Mouse (Mus musculus) forebrain, postnatal 0 days (tissue): ENCODE results near the gene Bdh1. TPM values are rescaled to one million over a fixed set of nuclear protein-coding genes. Genes with fewer than 3 reads are reported as not detected.
A peak's percentile ranks its signal among the peaks of the same experiment; 100 is the strongest.

Experiments used
- ATAC-seq: fragments of 200-750 bp; cut with Nextera tagmentation; 2 replicates; pipeline ENCODE4 v1.8.0; 2017; ENCODE audit warnings: mild to moderate bottlenecking, moderate library complexity
- DNase-seq: peaks from one replicate; pipeline ENCODE4 v3.0.0-alpha.2; 2015
- H3K27ac ChIP-seq: fragments of 300-500 bp; sonication (generic); 2 replicates; pipeline ENCODE4 v1.5.1; 2014; ENCODE audit warnings: low read depth, mild to moderate bottlenecking, antibody characterized with exemption, low read length, moderate library complexity, mixed read lengths
- H3K27me3 ChIP-seq: fragments of 300-500 bp; sonication (generic); 2 replicates; pipeline ENCODE4 v1.6.1; 2014; ENCODE audit warnings: mild to moderate bottlenecking, low read length, mixed read lengths; ENCODE audit not compliant: insufficient read depth
- H3K36me3 ChIP-seq: fragments of 300-500 bp; sonication (generic); 2 replicates; pipeline ENCODE4 v1.6.1; 2014; ENCODE audit warnings: mild to moderate bottlenecking, moderate library complexity; ENCODE audit not compliant: insufficient read depth
- H3K4me1 ChIP-seq: fragments of 300-500 bp; sonication (generic); 2 replicates; pipeline ENCODE4 v1.6.1; 2014; ENCODE audit warnings: antibody characterized with exemption; ENCODE audit not compliant: insufficient read depth
- H3K4me2 ChIP-seq: fragments of 300-500 bp; sonication (generic); 2 replicates; pipeline ENCODE4 v1.6.1; 2014; ENCODE audit warnings: low read depth, mild to moderate bottlenecking, moderate library complexity
- H3K4me3 ChIP-seq: fragments of 300-500 bp; sonication (generic); 2 replicates; pipeline ENCODE4 v1.5.1; 2014; ENCODE audit warnings: low read depth, low read length, mixed read lengths
- H3K9ac ChIP-seq: fragments of 300-500 bp; sonication (generic); 2 replicates; pipeline ENCODE4 v1.6.1; 2014; ENCODE audit warnings: mild to moderate bottlenecking
- H3K9me3 ChIP-seq: fragments of 300-500 bp; sonication (generic); 2 replicates; pipeline ENCODE4 v1.6.1; 2016; ENCODE audit warnings: low read length
- CTCF ChIP-seq: sonication (generic); IDR thresholded peaks from 2 replicates; pipeline ENCODE4 v1.5.1; 2016; ENCODE audit warnings: antibody characterized with exemption, control low read depth, low read depth
- WGBS: fragments of 180-500 bp; shearing (Covaris S2); extraction: QIAGEN DNeasy Blood & Tissue Kit; methylation state at CpG from one replicate; pipeline ENCODE4 v1.1.7; 2014; 5-methylcytosine and 5-hydroxymethylcytosine counted together
- polyA plus RNA-seq: library from polyadenylated mRNA; unstranded; fragments of >200 nt; fragmentation: Nextera tagmentation; extraction: Ambion mirVana; gene quantifications from 2 replicates; pipeline ENCODE4 v1.2.1, GENCODE M21; 2015
- total RNA-seq: library from RNA; depleted of rRNA; stranded (reverse); fragments of >200 nt; gene quantifications from 2 replicates; pipeline ENCODE4 v1.2.3, GENCODE M21; 2014

Gene Bdh1
- total and polyA plus RNA-seq, 2 experiments from 2014 or later, result 96.1 to 137 TPM

DNA sequence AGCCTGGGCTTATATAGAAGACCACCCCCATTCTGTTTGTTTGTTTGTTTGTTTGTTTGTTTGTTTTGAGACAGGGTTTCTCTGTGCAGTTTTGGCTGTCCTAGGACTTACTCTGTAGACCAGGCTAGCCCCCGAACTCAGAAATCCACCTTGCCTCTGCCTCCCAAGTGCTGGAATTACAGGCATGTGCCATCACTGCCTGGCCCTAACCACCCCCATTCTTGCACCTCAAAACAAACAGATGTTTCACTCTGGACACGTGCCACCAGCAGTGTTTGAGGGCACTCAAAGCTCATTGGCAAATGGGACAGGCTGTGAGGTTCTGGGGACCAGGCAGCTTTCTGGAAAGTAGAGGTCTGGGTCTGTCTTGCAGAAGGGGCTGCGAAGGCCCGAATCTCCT lies 18.1 kb upstream of the Bdh1 start:
- no peak overlapping the region for H3K4me3 ChIP-seq
- H3K36me3 ChIP-seq, result no peaks in the 10 kb centered on the region
- no peaks in the 10 kb centered on the region for H3K27me3 ChIP-seq
- H3K9me3 ChIP-seq, result no peaks in the 10 kb centered on the region
- TF ChIP-seq CTCF, result no peak
- DNase-seq (no peak), ATAC-seq (no peak)
- no peaks in the 10 kb centered on the region for H3K4me1 ChIP-seq
- 90% methylated on average over 4 of the region's 4 CpGs for WGBS
- no peak overlapping the region for H3K27ac ChIP-seq
- H3K4me2 ChIP-seq, result no peak overlapping the region
- no peak overlapping the region for H3K9ac ChIP-seq

DNA sequence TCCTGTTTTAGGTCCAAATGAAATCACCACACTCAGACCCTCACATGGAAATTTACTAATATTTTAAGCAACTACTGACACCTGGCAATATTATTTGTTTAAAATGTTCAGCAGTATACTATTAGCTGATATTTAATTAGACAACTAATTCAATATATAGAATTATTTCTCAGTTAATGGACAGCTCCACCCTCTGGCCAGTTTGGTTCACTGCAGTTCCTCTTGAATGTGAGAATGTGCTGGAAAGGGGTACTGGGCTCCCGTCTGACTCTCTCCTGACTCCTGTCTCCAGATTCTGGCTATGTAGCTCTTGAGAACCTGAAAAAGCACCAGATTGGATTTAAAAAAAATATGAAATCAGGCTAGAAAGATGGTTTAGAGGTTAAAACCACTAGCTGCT lies 17.0 kb upstream of the Bdh1 start:
- no peak overlapping the region for H3K4me3 ChIP-seq
- H3K27ac ChIP-seq, result no peak overlapping the region
- peak; percentile 32 for TF ChIP-seq CTCF
- no peaks in the 10 kb centered on the region for H3K9me3 ChIP-seq
- DNase-seq, result no peak
- 62% methylated on average over 1 of the region's 1 CpGs for WGBS
- no peak overlapping the region for H3K4me2 ChIP-seq
- H3K4me1 ChIP-seq, result no peaks in the 10 kb centered on the region
- ATAC-seq, result no peak
- no peak overlapping the region for H3K9ac ChIP-seq
- no peaks in the 10 kb centered on the region for H3K27me3 ChIP-seq
- H3K36me3 ChIP-seq, result no peaks in the 10 kb centered on the region

DNA sequence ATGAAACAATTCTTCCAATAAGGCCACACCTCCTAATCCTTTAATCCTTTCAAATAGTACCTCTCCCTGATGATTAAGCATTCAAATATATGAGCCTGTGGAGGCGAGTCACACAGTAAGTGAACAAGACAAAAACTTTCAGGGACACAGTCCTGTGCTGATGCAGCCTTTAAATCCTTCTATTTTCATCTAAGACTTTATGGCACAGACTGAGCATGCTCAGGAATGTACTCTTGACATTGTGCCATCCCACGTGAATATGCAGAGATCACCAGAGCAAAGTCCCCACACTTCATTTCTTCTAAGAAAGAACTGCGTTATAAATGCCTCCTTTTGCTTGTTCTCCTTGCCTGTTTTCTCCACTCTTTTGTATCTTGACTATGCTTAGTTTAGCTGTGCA lies 14.2 kb upstream of the Bdh1 start:
- H3K27me3 ChIP-seq, result no peaks in the 10 kb centered on the region
- no peak for DNase-seq
- WGBS, result 43% methylated on average over 3 of the region's 3 CpGs
- H3K9me3 ChIP-seq, result no peaks in the 10 kb centered on the region
- TF ChIP-seq CTCF, result no peak
- no peaks in the 10 kb centered on the region for H3K4me1 ChIP-seq
- no peak overlapping the region for H3K4me3 ChIP-seq
- no peak for ATAC-seq
- H3K9ac ChIP-seq, result no peak overlapping the region
- no peaks in the 10 kb centered on the region for H3K36me3 ChIP-seq
- no peak overlapping the region for H3K4me2 ChIP-seq
- no peak overlapping the region for H3K27ac ChIP-seq

DNA sequence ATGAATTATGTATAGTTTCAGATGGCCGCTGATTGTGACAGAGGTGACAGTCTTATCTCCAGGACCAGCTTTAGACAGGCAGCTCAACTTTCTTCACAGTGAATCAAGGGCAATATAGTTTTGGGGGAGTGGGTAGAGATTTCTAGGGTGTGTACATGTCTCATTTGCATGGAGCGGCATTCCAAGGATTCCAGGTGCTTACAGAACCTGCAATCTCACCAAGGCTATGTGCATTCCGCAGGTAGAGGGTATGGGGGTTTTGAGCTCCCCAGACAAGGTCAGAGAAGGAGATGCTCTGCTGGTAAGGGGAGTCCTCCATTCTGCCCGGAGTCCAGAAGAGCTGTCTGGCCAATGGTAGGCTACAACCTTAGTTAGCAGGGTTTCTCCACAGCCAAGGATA lies 11.1 kb upstream of the Bdh1 start:
- 85% methylated on average over 4 of the region's 4 CpGs for WGBS

GRCm38 (mm10) chr16:31412321-31412720 lies 9.8 kb upstream of the Bdh1 start:
- Histone ChIP-seq H3K27ac (no peak overlapping the region), H3K4me3 (no peak overlapping the region), H3K9ac (no peak overlapping the region), H3K4me1 (no peaks in the 10 kb centered on the region), H3K36me3 (no peaks in the 10 kb centered on the region), H3K4me2 (no peak overlapping the region), H3K27me3 (no peaks in the 10 kb centered on the region), H3K9me3 (no peaks in the 10 kb centered on the region)
- ATAC-seq (no peak), DNase-seq (no peak)
- no peak for TF ChIP-seq CTCF
- 80% methylated on average over 14 of the region's 14 CpGs for WGBS

More for the DNA sequence above, 11.1 kb upstream of the Bdh1 start:
- ATAC-seq, result no peak
- H3K27ac ChIP-seq, result no peak overlapping the region
- no peak overlapping the region for H3K9ac ChIP-seq
- TF ChIP-seq CTCF, result no peak
- H3K4me3 ChIP-seq, result no peak overlapping the region
- no peaks in the 10 kb centered on the region for H3K4me1 ChIP-seq
- DNase-seq, result no peak
- H3K9me3 ChIP-seq, result no peaks in the 10 kb centered on the region
- H3K4me2 ChIP-seq, result no peak overlapping the region
- H3K27me3 ChIP-seq, result no peaks in the 10 kb centered on the region
- H3K36me3 ChIP-seq, result no peaks in the 10 kb centered on the region

- Histone ChIP-seq H3K9ac (no peak overlapping the region), H3K36me3 (no peaks in the 10 kb centered on the region), H3K27ac (no peak overlapping the region), H3K4me1 (no peaks in the 10 kb centered on the region), H3K4me3 (no peak overlapping the region), H3K4me2 (no peak overlapping the region), H3K27me3 (no peaks in the 10 kb centered on the region), H3K9me3 (no peaks in the 10 kb centered on the region)
- no peak for ATAC-seq
- DNase-seq, result no peak
- WGBS, result 68% methylated on average over 3 of the region's 3 CpGs
- TF ChIP-seq CTCF, result no peak
These were observed 8.3 kb upstream of the Bdh1 start for GRCm38 (mm10) chr16:31413777-31414176.

GRCm38 (mm10) chr16:31415885-31416450 lies 6.1 kb upstream of the Bdh1 start:
- 60% methylated on average over 9 of the region's 9 CpGs for WGBS
- no peak overlapping the region for H3K4me3 ChIP-seq

More at GRCm38 (mm10) chr16:31415885-31416450, 6.1 kb upstream of the Bdh1 start:
- H3K4me1 ChIP-seq, result no peaks in the 10 kb centered on the region
- H3K9me3 ChIP-seq, result no peaks in the 10 kb centered on the region
- H3K9ac ChIP-seq, result no peak overlapping the region
- no peak for TF ChIP-seq CTCF
- H3K27me3 ChIP-seq, result no peaks in the 10 kb centered on the region
- no peak overlapping the region for H3K4me2 ChIP-seq
- no peak for ATAC-seq
- no peak overlapping the region for H3K27ac ChIP-seq
- H3K36me3 ChIP-seq, result no peaks in the 10 kb centered on the region
- DNase-seq, result no peak
